Mouse (Mus musculus): ENCODE data around the gene Slamf1. TPM values are rescaled to one million over a fixed set of nuclear protein-coding genes. Genes with fewer than 3 reads are reported as not detected.

The Slamf1 gene
- polyA plus RNA-seq, 1 experiment from 2014 or later = 0.19 TPM

- H3K4me3 ChIP-seq (ENCODE audit: inconsistent target) = peak overlapping the region; percentile 62
- peaks cover 66% of the 10 kb centered on the region for H3K79me2 ChIP-seq (ENCODE audit: inconsistent target)
- H3K27ac ChIP-seq = peak overlapping the region; percentile 97
- H3K36me3 ChIP-seq (ENCODE audit: inconsistent target) = no peaks in the 10 kb centered on the region
- WGBS (ENCODE audit: missing documents) = 0% methylated on average over 4 of the region's 4 CpGs
Measured at GRCm38 (mm10) chr1:171840450-171841023, 73.6 kb downstream of the Slamf1 start.

GRCm38 (mm10) chr1:171845035-171845754, 78.3 kb downstream of the Slamf1 start:
- peak overlapping the region; percentile 97 for H3K27ac ChIP-seq
- 5% methylated on average over 5 of the region's 5 CpGs for WGBS (ENCODE audit: missing documents)
- H3K36me3 ChIP-seq (ENCODE audit: inconsistent target) = peaks cover 7% of the 10 kb centered on the region; the same call in 1 of the 2 replicates
- H3K4me3 ChIP-seq (ENCODE audit: inconsistent target) = no peak overlapping the region
- peaks cover 89% of the 10 kb centered on the region for H3K79me2 ChIP-seq (ENCODE audit: inconsistent target)

GRCm38 (mm10) chr1:171848201-171848600, 81.3 kb downstream of the Slamf1 start:
- peak overlapping the region; percentile 97 for H3K27ac ChIP-seq
- H3K79me2 ChIP-seq (ENCODE audit: inconsistent target) = peaks cover 89% of the 10 kb centered on the region
- H3K36me3 ChIP-seq (ENCODE audit: inconsistent target) = peaks cover 10% of the 10 kb centered on the region; the same call in 1 of the 2 replicates
- no peak overlapping the region for H3K4me3 ChIP-seq (ENCODE audit: inconsistent target)

- H3K4me3 ChIP-seq (ENCODE audit: inconsistent target) = no peak overlapping the region
- WGBS (ENCODE audit: missing documents) = 93% methylated on average over 4 of the region's 4 CpGs
- H3K27ac ChIP-seq = peak overlapping the region; percentile 97
- peaks cover 89% of the 10 kb centered on the region for H3K79me2 ChIP-seq (ENCODE audit: inconsistent target)
- peaks cover 10% of the 10 kb centered on the region; the same call in 1 of the 2 replicates for H3K36me3 ChIP-seq (ENCODE audit: inconsistent target)
Measured at GRCm38 (mm10) chr1:171848757-171849156, 81.8 kb downstream of the Slamf1 start.

GRCm38 (mm10) chr1:171849454-171849853, 82.5 kb downstream of the Slamf1 start:
- peaks cover 13% of the 10 kb centered on the region; the same call in 1 of the 2 replicates for H3K36me3 ChIP-seq (ENCODE audit: inconsistent target)
- WGBS (ENCODE audit: missing documents) = 0% methylated on average over 5 of the region's 5 CpGs

More at GRCm38 (mm10) chr1:171849454-171849853, 82.5 kb downstream of the Slamf1 start:
- Histone ChIP-seq H3K79me2 (ENCODE audit: inconsistent target) (peaks cover 94% of the 10 kb centered on the region), H3K27ac (peak overlapping the region; percentile 97), H3K4me3 (ENCODE audit: inconsistent target) (no peak overlapping the region)

Other genes with a start within 250 kb of the Slamf1 start
- gene Itln1, start 231.8 kb upstream of the Slamf1 start, polyA plus RNA-seq (2018) = not detected in 3 replicates
- gene Cd244a, start 207.9 kb upstream of the Slamf1 start, polyA plus RNA-seq (2018) = 2.6 to 6.3 TPM (median 2.7 TPM) in 3 replicates
- 199 to 492 TPM (median 394 TPM) in 3 replicates for gene Ly9, start 159.7 kb upstream of the Slamf1 start, polyA plus RNA-seq (2018)
- gene Slamf7, start 114.1 kb upstream of the Slamf1 start, polyA plus RNA-seq (2018) = 92.5 to 257 TPM (median 179 TPM) in 3 replicates
- 230 to 330 TPM (median 260 TPM) in 3 replicates for gene Cd48, start 85.1 kb upstream of the Slamf1 start, polyA plus RNA-seq (2018)
- 552 to 1,435 TPM (median 764 TPM) in 3 replicates for gene Cd84, start 72.6 kb downstream of the Slamf1 start, polyA plus RNA-seq (2018)
- 14.1 to 35.5 TPM (median 19.0 TPM) in 3 replicates for gene Gm10521, start 128.5 kb downstream of the Slamf1 start, polyA plus RNA-seq (2018)
- gene Slamf6, start 150.4 kb downstream of the Slamf1 start, polyA plus RNA-seq (2018) = 0.65 to 1.0 TPM (median 0.91 TPM) in 3 replicates

All from macrophage (primary cell).